Mouse (Mus musculus): Measurements from ENCODE around the gene Ttc21a. TPM values are rescaled to one million over a fixed set of nuclear protein-coding genes. Genes with fewer than 3 reads are reported as not detected.

The Ttc21a gene
- total and polyA plus RNA-seq, 3 experiments: 0.01 TPM; not detected in 2

GRCm38 (mm10) chr9:119983585-119984535 is 46.5 kb downstream of the Ttc21a start:
- peaks cover 0 to 6% of the 10 kb centered on the region in 2 experiments; a peak in 2 of 4 replicates for H3K36me3 ChIP-seq (ENCODE audit: control insufficient read depth in 1 of 2, insufficient read depth in 2 of 2, low read length in 2 of 2)
- peak; percentile 80 for DNase-seq (ENCODE audit: low read depth, low spot score)
- peak overlapping the region; percentile 87 for H3K9ac ChIP-seq (ENCODE audit: control insufficient read depth, low read depth, low read length, poor library complexity, severe bottlenecking)
- H3K27me3 ChIP-seq (ENCODE audit: control insufficient read depth in 1 of 2, insufficient read depth in 2 of 2, low read length in 2 of 2): no peaks in the 10 kb centered on the region
- H3K27ac ChIP-seq (ENCODE audit: control insufficient read depth, low read depth, low read length): no peak overlapping the region
- no peaks in the 10 kb centered on the region for H3K9me3 ChIP-seq (replicated peaks; ENCODE audit: insufficient read depth, low read length)
- H3K4me3 ChIP-seq (ENCODE audit: control insufficient read depth in 1 of 2, insufficient read depth in 1 of 2, low read depth in 2 of 2, low read length in 2 of 2): peak overlapping the region; percentile 80 to 81
- H3K79me2 ChIP-seq (ENCODE audit: control insufficient read depth, insufficient read depth, low read length, poor library complexity): peaks cover 7% of the 10 kb centered on the region
- H3K4me1 ChIP-seq (ENCODE audit: control insufficient read depth in 1 of 2, insufficient read depth in 2 of 2, low read length in 2 of 2): peaks cover 4 to 13% of the 10 kb centered on the region in 2 experiments; a peak in 3 of 4 replicates
- TF ChIP-seq CHD2 (IDR thresholded peaks at IDR 0.05; ENCODE audit: low read length) (no peak), SIN3A (IDR thresholded peaks at IDR 0.05; ENCODE audit: low read length) (peak; percentile 26; the same call in 1 of the 2 replicates), MAZ (IDR thresholded peaks at IDR 0.05; ENCODE audit: low read depth, low read length) (peak; percentile 74; the same call in 1 of the 2 replicates), POLR2AphosphoS5 (IDR thresholded peaks at IDR 0.05; ENCODE audit: borderline replicate concordance, low read depth, low read length) (no peak), ZNF384 (IDR thresholded peaks at IDR 0.05; ENCODE audit: low read depth, low read length) (peak; percentile 69), JUND (IDR thresholded peaks at IDR 0.05; ENCODE audit: low read depth, low read length) (no peak), NRF1 (IDR thresholded peaks at IDR 0.05; ENCODE audit: insufficient read depth, low read depth, low read length, poor library complexity, severe bottlenecking) (0 out of 2 replicates have a peak, but pooled peaks have one; percentile 19), NELFE (IDR thresholded peaks at IDR 0.05; ENCODE audit: low read depth, low read length) (peak; percentile 63), MXI1 (IDR thresholded peaks at IDR 0.05; ENCODE audit: low read depth, low read length) (peak; percentile 22; the same call in 1 of the 2 replicates), POLR2A (IDR thresholded peaks at IDR 0.05; ENCODE audit: control insufficient read depth in 1 of 2, insufficient read depth in 1 of 2, low read depth in 1 of 2, low read length in 2 of 2, poor library complexity in 1 of 2) (peak; percentile 55 to 90; a peak in 3 of 4 replicates)

GRCm38 (mm10) chr9:119984536-119985011 is 47.2 kb downstream of the Ttc21a start, which contains the start of gene Csrnp1:
Gene Csrnp1, minus strand, starts transcription at chr9:119984658.
- Histone ChIP-seq H3K27me3 (ENCODE audit: control insufficient read depth in 1 of 2, insufficient read depth in 2 of 2, low read length in 2 of 2) (no peaks in the 10 kb centered on the region), H3K9me3 (replicated peaks; ENCODE audit: insufficient read depth, low read length) (no peaks in the 10 kb centered on the region), H3K36me3 (ENCODE audit: control insufficient read depth in 1 of 2, insufficient read depth in 2 of 2, low read length in 2 of 2) (peaks cover 0 to 6% of the 10 kb centered on the region in 2 experiments; a peak in 2 of 4 replicates), H3K4me3 (ENCODE audit: control insufficient read depth in 1 of 2, insufficient read depth in 1 of 2, low read depth in 2 of 2, low read length in 2 of 2) (peak within 1 kb of the TSS; percentile 80 to 81), H3K4me1 (ENCODE audit: control insufficient read depth in 1 of 2, insufficient read depth in 2 of 2, low read length in 2 of 2) (peaks cover 4 to 13% of the 10 kb centered on the region in 2 experiments; a peak in 3 of 4 replicates), H3K79me2 (ENCODE audit: control insufficient read depth, insufficient read depth, low read length, poor library complexity) (peaks cover 7% of the 10 kb centered on the region), H3K9ac (ENCODE audit: control insufficient read depth, low read depth, low read length, poor library complexity, severe bottlenecking) (peak within 1 kb of the TSS; percentile 87), H3K27ac (ENCODE audit: control insufficient read depth, low read depth, low read length) (no peak within 1 kb of the TSS)
- no peak for DNase-seq (ENCODE audit: low read depth, low spot score)
- no peak for TF ChIP-seq EP300 (IDR thresholded peaks at IDR 0.05; ENCODE audit: low read depth in 1 of 2, low read length in 2 of 2)
- no peak for TF ChIP-seq USF2 (IDR thresholded peaks at IDR 0.05; ENCODE audit: borderline replicate concordance in 1 of 2, insufficient read depth in 1 of 2, low read depth in 1 of 2, low read length in 2 of 2)
- TF ChIP-seq MYC (IDR thresholded peaks at IDR 0.05; ENCODE audit: low read depth, low read length): no peak
- TF ChIP-seq SIN3A (IDR thresholded peaks at IDR 0.05; ENCODE audit: low read length): no peak
- TF ChIP-seq ZKSCAN1 (IDR thresholded peaks at IDR 0.05; ENCODE audit: low read depth, low read length): no peak
- no peak for TF ChIP-seq CHD1 (IDR thresholded peaks at IDR 0.05; ENCODE audit: low read depth, low read length)
